Mouse (Mus musculus) thymus, adult 2 months (tissue): ENCODE results near the gene Rpl15.

ENCODE experiments used
- CTCF ChIP-seq: fragments of 200-500 bp; IDR thresholded peaks from 2 replicates; pipeline ENCODE4 v1.5.1; 2012; ENCODE audit warnings: mild to moderate bottlenecking, control low read depth, low read length, moderate library complexity, borderline replicate concordance; ENCODE audit not compliant: control insufficient read depth, poor library complexity, insufficient read depth; ENCODE audit errors: extremely low read depth
- POLR2A ChIP-seq: fragments of 200-500 bp; IDR thresholded peaks from 2 replicates; pipeline ENCODE4 v1.6.1; 2012; ENCODE audit warnings: mild to moderate bottlenecking, low read length, control low read depth, moderate library complexity; ENCODE audit not compliant: control insufficient read depth, poor library complexity, insufficient read depth; ENCODE audit errors: extremely low read depth

- TF ChIP-seq CTCF: no peak
- no peak for TF ChIP-seq POLR2A
Observed at GRCm38 (mm10) chr14:18301591-18301990, 30.4 kb upstream of the Rpl15 start.
